Mouse (Mus musculus): Measurements from ENCODE around the gene Nt5c3b. TPM values are rescaled to one million over a fixed set of nuclear protein-coding genes. Genes with fewer than 3 reads are reported as not detected.

The Nt5c3b gene
- polyA plus RNA-seq, 1 experiment from 2014 or later, result 70.4 TPM

GRCm38 (mm10) chr11:100399320-100399719, 42.3 kb downstream of the Nt5c3b start:
- H3K36me3 ChIP-seq (ENCODE audit: control insufficient read depth, insufficient read depth, low read length), result no peaks in the 10 kb centered on the region
- H3K9me3 ChIP-seq (ENCODE audit: control insufficient read depth, low read length), result no peaks in the 10 kb centered on the region
- H3K27me3 ChIP-seq (replicated peaks; ENCODE audit: control insufficient read depth, insufficient read depth, low read length), result no peaks in the 10 kb centered on the region
- DNase-seq (ENCODE audit: low spot score) (no peak), ATAC-seq (replicated peaks; ENCODE audit: low FRiP score) (no peak)
- no peak overlapping the region for H3K4me2 ChIP-seq
- H3K27ac ChIP-seq (ENCODE audit: low read depth, low read length), result no peak overlapping the region
- H3K9ac ChIP-seq (ENCODE audit: low read depth, low read length), result no peak overlapping the region
- H3K4me1 ChIP-seq (replicated peaks; ENCODE audit: control insufficient read depth, insufficient read depth, low read length), result peaks cover 41% of the 10 kb centered on the region
- WGBS, result 55% methylated on average over 9 of the region's 9 CpGs
- H3K4me3 ChIP-seq (ENCODE audit: low read depth, low read length), result no peak overlapping the region

DNA sequence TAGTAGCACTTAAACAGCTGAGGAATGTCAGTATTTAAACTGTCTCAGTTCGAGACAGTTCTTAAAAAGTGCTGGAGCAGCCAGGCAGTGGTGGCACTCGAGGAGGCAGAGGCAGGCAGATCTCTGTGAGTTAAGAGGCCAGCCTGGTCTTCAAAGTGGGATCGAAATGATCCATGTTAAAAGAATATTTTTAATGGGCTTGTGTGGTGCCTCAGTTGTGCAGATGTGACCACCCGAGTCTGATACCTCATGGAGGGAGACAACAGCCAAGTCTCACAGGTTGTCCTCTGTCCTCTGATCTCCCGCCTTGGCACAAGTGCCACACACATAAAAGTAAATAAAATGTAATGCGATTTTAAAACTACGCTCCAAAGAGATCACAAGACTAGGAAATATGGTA, 43.1 kb downstream of the Nt5c3b start:
- DNase-seq (ENCODE audit: low spot score), result no peak
- Histone ChIP-seq H3K4me1 (replicated peaks; ENCODE audit: control insufficient read depth, insufficient read depth, low read length) (peaks cover 36% of the 10 kb centered on the region), H3K9me3 (ENCODE audit: control insufficient read depth, low read length) (no peaks in the 10 kb centered on the region), H3K27me3 (replicated peaks; ENCODE audit: control insufficient read depth, insufficient read depth, low read length) (no peaks in the 10 kb centered on the region), H3K4me3 (ENCODE audit: low read depth, low read length) (no peak overlapping the region), H3K4me2 (no peak overlapping the region), H3K36me3 (ENCODE audit: control insufficient read depth, insufficient read depth, low read length) (no peaks in the 10 kb centered on the region), H3K9ac (ENCODE audit: low read depth, low read length) (no peak overlapping the region), H3K27ac (ENCODE audit: low read depth, low read length) (no peak overlapping the region)
- 87% methylated on average over 7 of the region's 7 CpGs for WGBS
- no peak for ATAC-seq (replicated peaks; ENCODE audit: low FRiP score)

DNA sequence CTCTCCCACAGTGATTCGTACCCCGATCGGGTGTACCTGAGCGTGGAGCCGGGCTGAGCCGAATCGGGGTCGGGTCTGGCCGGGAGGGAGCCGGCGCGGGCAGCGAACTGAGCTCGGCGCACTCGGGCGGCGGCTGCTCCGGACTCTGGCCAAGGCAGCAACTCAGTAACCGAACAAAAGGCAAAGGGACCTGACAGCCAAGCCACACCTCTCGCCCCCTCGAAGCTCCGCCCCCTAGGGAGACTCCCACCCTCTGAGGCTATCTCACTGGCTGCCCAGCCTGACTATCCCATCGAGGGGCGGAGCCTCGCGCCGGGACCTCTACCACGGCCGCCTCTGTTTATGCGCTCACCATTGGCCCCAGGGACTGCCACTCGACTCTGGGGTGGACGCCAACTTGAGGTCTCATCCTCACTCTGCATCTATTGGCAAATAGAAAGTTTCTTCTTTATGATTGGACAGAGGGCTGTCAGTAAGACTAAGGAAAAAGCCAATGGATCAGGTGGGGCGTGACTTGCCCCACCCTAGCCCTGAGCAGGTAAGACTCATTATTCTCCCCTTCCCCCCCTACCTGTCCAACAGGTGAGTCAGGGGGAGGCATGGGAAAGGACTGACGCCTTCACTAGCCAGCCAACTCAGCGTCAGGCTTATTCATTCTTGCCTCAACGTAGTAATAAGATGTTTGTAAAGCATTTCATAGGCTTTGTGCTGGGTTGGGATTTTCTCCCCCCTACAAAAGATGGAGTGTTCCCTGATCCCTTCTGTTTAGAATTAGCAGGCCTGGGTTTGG, 43.8 kb downstream of the Nt5c3b start, which contains the start of gene Jup:
Gene Jup (minus strand): TSS at position 164 of the 790 bp plus-strand sequence.
- DNase-seq (ENCODE audit: low spot score) (peak; percentile 98), ATAC-seq (replicated peaks; ENCODE audit: low FRiP score) (peak; percentile 97)
- no peaks in the 10 kb centered on the region; the same call in 1 of the 2 replicates for H3K36me3 ChIP-seq (ENCODE audit: control insufficient read depth, insufficient read depth, low read length)
- H3K4me2 ChIP-seq, result peak within 1 kb of the TSS; percentile 73
- WGBS, result 1% methylated on average over 37 of the region's 37 CpGs
- H3K27ac ChIP-seq (ENCODE audit: low read depth, low read length), result peak within 1 kb of the TSS; percentile 70; the same call in 1 of the 2 replicates
- peak within 1 kb of the TSS; percentile 69 for H3K9ac ChIP-seq (ENCODE audit: low read depth, low read length)
- H3K4me1 ChIP-seq (replicated peaks; ENCODE audit: control insufficient read depth, insufficient read depth, low read length), result peaks cover 29% of the 10 kb centered on the region
- H3K9me3 ChIP-seq (ENCODE audit: control insufficient read depth, low read length), result no peaks in the 10 kb centered on the region
- peak within 1 kb of the TSS; percentile 71 for H3K4me3 ChIP-seq (ENCODE audit: low read depth, low read length)
- no peaks in the 10 kb centered on the region for H3K27me3 ChIP-seq (replicated peaks; ENCODE audit: control insufficient read depth, insufficient read depth, low read length)

DNA sequence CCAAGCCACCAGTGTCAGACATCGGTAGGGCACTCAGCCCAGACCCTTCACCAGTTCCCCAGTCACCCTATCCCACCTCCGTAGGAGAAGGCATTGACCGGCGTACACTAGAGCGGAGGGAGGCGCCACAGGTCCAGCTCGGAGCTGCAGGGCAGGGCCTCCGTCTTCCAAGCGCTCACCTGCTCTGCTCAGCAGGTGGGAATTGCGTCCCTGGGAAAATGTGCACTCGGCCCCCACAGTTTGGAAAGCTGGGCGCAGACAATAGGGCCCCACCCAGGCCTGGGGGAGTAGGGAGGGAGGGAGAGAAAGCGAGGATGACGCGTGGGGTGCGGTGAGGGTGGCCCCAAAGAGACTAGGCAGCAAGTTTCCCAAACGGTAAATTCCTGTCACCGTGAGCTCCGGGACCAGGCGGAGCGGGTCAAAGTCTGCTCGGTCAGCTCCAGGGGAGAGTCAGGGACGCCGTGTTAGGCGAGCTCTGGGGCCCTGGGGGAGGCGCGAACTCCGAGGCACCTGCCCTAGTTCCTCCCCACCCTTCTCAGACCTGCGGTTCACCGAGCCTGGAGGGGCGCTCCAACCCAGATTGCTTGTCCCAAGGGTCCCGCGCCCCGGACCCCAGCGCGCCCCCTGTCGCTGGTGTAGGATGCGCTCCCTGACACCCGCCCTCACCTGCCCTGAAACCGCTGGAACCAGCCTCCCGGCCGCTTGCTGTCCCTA, 44.6 kb downstream of the Nt5c3b start:
- H3K4me1 ChIP-seq (replicated peaks; ENCODE audit: control insufficient read depth, insufficient read depth, low read length), result peaks cover 21% of the 10 kb centered on the region
- peak overlapping the region; percentile 70; the same call in 1 of the 2 replicates for H3K27ac ChIP-seq (ENCODE audit: low read depth, low read length)
- DNase-seq (ENCODE audit: low spot score) (peak; percentile 55), ATAC-seq (replicated peaks; ENCODE audit: low FRiP score) (peak; percentile 39)
- 3% methylated on average over 42 of the region's 42 CpGs for WGBS
- no peaks in the 10 kb centered on the region for H3K27me3 ChIP-seq (replicated peaks; ENCODE audit: control insufficient read depth, insufficient read depth, low read length)
- H3K9me3 ChIP-seq (ENCODE audit: control insufficient read depth, low read length), result no peaks in the 10 kb centered on the region
- H3K36me3 ChIP-seq (ENCODE audit: control insufficient read depth, insufficient read depth, low read length), result no peaks in the 10 kb centered on the region; the same call in 1 of the 2 replicates
- H3K9ac ChIP-seq (ENCODE audit: low read depth, low read length), result peak overlapping the region; percentile 69
- peak overlapping the region; percentile 71 for H3K4me3 ChIP-seq (ENCODE audit: low read depth, low read length)
- peak overlapping the region; percentile 73 for H3K4me2 ChIP-seq

- ATAC-seq (replicated peaks; ENCODE audit: low FRiP score), result no peak
Measured at GRCm38 (mm10) chr11:100395861-100396631, 45.6 kb downstream of the Nt5c3b start.

DNA sequence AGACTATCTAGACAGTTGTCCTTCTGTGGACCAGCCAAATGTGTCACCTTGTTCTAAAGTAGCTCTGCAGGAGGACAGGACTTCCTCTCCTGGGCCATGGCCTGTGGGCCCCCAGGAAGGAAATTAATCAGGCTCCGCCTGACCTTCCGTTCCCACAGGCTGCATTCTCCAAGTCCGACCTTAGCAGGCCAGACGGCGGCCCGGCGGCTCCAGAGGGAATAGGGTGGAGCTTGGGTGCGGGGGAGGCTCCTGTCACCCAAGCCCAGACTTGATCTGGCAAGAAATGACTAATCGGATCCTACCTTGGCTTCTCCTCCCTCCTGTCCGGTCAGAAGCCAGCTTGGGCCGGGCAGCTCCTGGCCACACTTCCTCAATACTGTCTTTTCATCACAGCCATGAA, 46.4 kb downstream of the Nt5c3b start:
- no peak overlapping the region; the same call in 1 of the 2 replicates for H3K4me3 ChIP-seq (ENCODE audit: low read depth, low read length)
- H3K4me1 ChIP-seq (replicated peaks; ENCODE audit: control insufficient read depth, insufficient read depth, low read length), result peaks cover 30% of the 10 kb centered on the region

More at GRCm38 (mm10) chr11:100395861-100396631, 45.6 kb downstream of the Nt5c3b start:
- Histone ChIP-seq H3K4me2 (peak overlapping the region; percentile 73), H3K27me3 (replicated peaks; ENCODE audit: control insufficient read depth, insufficient read depth, low read length) (no peaks in the 10 kb centered on the region), H3K4me1 (replicated peaks; ENCODE audit: control insufficient read depth, insufficient read depth, low read length) (peaks cover 21% of the 10 kb centered on the region), H3K36me3 (ENCODE audit: control insufficient read depth, insufficient read depth, low read length) (no peaks in the 10 kb centered on the region; the same call in 1 of the 2 replicates), H3K27ac (ENCODE audit: low read depth, low read length) (peak overlapping the region; percentile 70; the same call in 1 of the 2 replicates), H3K4me3 (ENCODE audit: low read depth, low read length) (peak overlapping the region; percentile 71), H3K9me3 (ENCODE audit: control insufficient read depth, low read length) (no peaks in the 10 kb centered on the region), H3K9ac (ENCODE audit: low read depth, low read length) (0 out of 2 replicates have a peak overlapping the region, but pooled peaks have one; percentile 16)
- 22% methylated on average over 17 of the region's 17 CpGs for WGBS
- DNase-seq (ENCODE audit: low spot score), result no peak

DNA sequence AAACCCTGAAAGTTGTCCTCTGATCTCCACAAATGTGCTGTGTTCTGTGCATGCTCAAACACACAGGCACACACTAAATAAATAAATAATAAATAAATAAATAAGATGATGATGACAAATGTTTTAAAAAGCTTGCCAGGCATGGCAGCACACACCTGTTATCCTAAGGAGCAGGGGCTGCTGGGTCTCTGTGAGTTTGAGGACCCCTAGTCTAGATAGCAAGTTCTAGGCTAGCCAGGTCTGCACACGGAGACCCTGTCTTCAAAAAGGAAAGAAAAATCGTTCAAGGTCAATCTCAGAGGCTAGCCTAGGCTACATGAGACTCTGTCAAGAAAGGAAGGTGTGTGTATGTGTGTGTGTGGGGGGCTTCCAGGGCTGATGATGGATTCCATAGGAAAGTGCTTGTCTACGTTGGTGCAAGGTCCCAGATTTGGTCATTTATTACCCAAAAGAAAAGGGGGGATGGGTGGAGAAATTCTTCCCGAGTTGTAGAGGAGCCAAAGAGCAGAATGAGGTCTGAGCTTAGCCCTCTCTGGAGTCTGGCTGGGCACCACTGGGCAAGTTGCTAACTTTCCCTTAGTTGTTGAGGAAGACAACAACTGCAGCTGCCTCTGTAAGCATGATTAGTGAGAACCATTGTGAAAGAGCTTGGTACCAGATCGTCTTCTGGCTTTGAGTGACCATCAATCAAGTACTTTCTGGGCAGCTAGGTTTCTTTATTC, 47.1 kb downstream of the Nt5c3b start:
- ATAC-seq (replicated peaks; ENCODE audit: low FRiP score) (no peak), DNase-seq (ENCODE audit: low spot score) (no peak)
- Histone ChIP-seq H3K36me3 (ENCODE audit: control insufficient read depth, insufficient read depth, low read length) (no peaks in the 10 kb centered on the region; the same call in 1 of the 2 replicates), H3K27me3 (replicated peaks; ENCODE audit: control insufficient read depth, insufficient read depth, low read length) (no peaks in the 10 kb centered on the region), H3K9ac (ENCODE audit: low read depth, low read length) (no peak overlapping the region), H3K9me3 (ENCODE audit: control insufficient read depth, low read length) (no peaks in the 10 kb centered on the region), H3K4me1 (replicated peaks; ENCODE audit: control insufficient read depth, insufficient read depth, low read length) (peaks cover 37% of the 10 kb centered on the region), H3K4me2 (peak overlapping the region; percentile 73), H3K4me3 (ENCODE audit: low read depth, low read length) (no peak overlapping the region), H3K27ac (ENCODE audit: low read depth, low read length) (no peak overlapping the region)
- 51% methylated on average over 5 of the region's 5 CpGs for WGBS

More for the DNA sequence above, 46.4 kb downstream of the Nt5c3b start:
- peak overlapping the region; percentile 0; the same call in 1 of the 2 replicates for H3K27ac ChIP-seq (ENCODE audit: low read depth, low read length)
- no peaks in the 10 kb centered on the region for H3K9me3 ChIP-seq (ENCODE audit: control insufficient read depth, low read length)
- 12% methylated on average over 11 of the region's 11 CpGs for WGBS
- no peak overlapping the region for H3K9ac ChIP-seq (ENCODE audit: low read depth, low read length)
- no peak for ATAC-seq (replicated peaks; ENCODE audit: low FRiP score)
- no peaks in the 10 kb centered on the region; the same call in 1 of the 2 replicates for H3K36me3 ChIP-seq (ENCODE audit: control insufficient read depth, insufficient read depth, low read length)
- H3K27me3 ChIP-seq (replicated peaks; ENCODE audit: control insufficient read depth, insufficient read depth, low read length), result no peaks in the 10 kb centered on the region
- H3K4me2 ChIP-seq, result peak overlapping the region; percentile 73
- DNase-seq (ENCODE audit: low spot score), result no peak
